Mouse (Mus musculus) midbrain, embryonic 16.5 days (tissue): ENCODE results near the gene Hivep3. TPM values are rescaled to one million over a fixed set of nuclear protein-coding genes. Genes with fewer than 3 reads are reported as not detected.

Source experiments
- ATAC-seq: fragments of 200-750 bp; cut with Nextera tagmentation; 2 replicates; pipeline ENCODE4 v1.8.0; 2017; ENCODE audit warnings: moderate TSS enrichment
- H3K27ac ChIP-seq: fragments of 300-500 bp; sonication (generic); 2 replicates; pipeline ENCODE4 v1.5.1; 2014; ENCODE audit warnings: mild to moderate bottlenecking, low read length, mixed read lengths
- H3K27me3 ChIP-seq: fragments of 300-500 bp; sonication (generic); 2 replicates; pipeline ENCODE4 v1.6.1; 2014; ENCODE audit warnings: low read depth, low read length, mixed read lengths; ENCODE audit not compliant: control insufficient read depth, insufficient read depth
- H3K36me3 ChIP-seq: fragments of 300-500 bp; sonication (generic); 2 replicates; pipeline ENCODE4 v1.6.1; 2014; ENCODE audit warnings: mild to moderate bottlenecking, low read length, moderate library complexity, mixed read lengths; ENCODE audit not compliant: control insufficient read depth, insufficient read depth
- H3K4me1 ChIP-seq: fragments of 300-500 bp; sonication (generic); 2 replicates; pipeline ENCODE4 v1.6.1; 2014; ENCODE audit warnings: mild to moderate bottlenecking, low read length, mixed read lengths; ENCODE audit not compliant: control insufficient read depth, insufficient read depth
- H3K4me2 ChIP-seq: fragments of 300-500 bp; sonication (generic); 2 replicates; pipeline ENCODE4 v1.6.1; 2014; ENCODE audit warnings: mild to moderate bottlenecking, low read length, mixed read lengths
- H3K4me3 ChIP-seq: fragments of 300-500 bp; sonication (generic); 2 replicates; pipeline ENCODE4 v1.5.1; 2014; ENCODE audit warnings: low read depth, mild to moderate bottlenecking, low read length, moderate library complexity, mixed read lengths
- H3K9ac ChIP-seq: fragments of 300-500 bp; sonication (generic); 2 replicates; pipeline ENCODE4 v1.6.1; 2014; ENCODE audit warnings: low read depth, low read length, mixed read lengths
- H3K9me3 ChIP-seq: fragments of 300-500 bp; sonication (generic); replicated peaks from 2 replicates; pipeline ENCODE4 v1.6.1; 2014; ENCODE audit warnings: mild to moderate bottlenecking, low read length, mixed read lengths; ENCODE audit not compliant: control insufficient read depth, poor library complexity, severe bottlenecking
- WGBS: fragments of 180-500 bp; shearing (Covaris S2); extraction: QIAGEN DNeasy Blood & Tissue Kit; methylation state at CpG from one replicate; pipeline ENCODE4 v1.1.7; 2014; 5-methylcytosine and 5-hydroxymethylcytosine counted together
- polyA plus RNA-seq: library from polyadenylated mRNA; unstranded; fragments of >200 nt; fragmentation: Nextera tagmentation; extraction: Ambion mirVana; gene quantifications from 2 replicates; pipeline ENCODE4 v1.2.1, GENCODE M21; 2015

Gene Hivep3
- polyA plus RNA-seq, 1 experiment from 2014 or later, result 20.2 TPM

DNA sequence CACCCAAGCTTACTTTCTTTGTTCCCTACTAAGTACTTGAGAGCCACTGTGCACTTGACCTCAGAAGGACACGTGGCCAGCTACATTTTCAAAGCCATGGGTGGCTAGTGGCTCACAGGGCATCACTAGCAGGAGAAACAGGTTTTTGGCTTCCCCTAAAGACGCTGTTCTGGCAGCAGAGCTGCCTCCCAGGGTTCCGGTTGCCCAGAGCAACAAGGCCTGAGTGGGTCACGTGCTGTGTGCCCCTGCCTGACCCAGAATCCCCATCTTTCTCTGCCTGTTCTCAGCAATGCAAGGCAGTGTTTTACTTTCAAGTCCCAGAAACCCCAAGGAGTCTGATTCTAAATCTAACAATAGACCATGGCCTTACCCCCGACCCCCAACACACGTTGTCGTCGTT, 198.3 kb downstream of the Hivep3 start:
- no peaks in the 10 kb centered on the region for H3K9me3 ChIP-seq
- no peak overlapping the region for H3K4me2 ChIP-seq
- WGBS, result 12% methylated on average over 8 of the region's 8 CpGs
- H3K4me3 ChIP-seq, result no peak overlapping the region
- no peak overlapping the region for H3K9ac ChIP-seq
- ATAC-seq, result peak; percentile 86
- H3K4me1 ChIP-seq, result peaks cover 19% of the 10 kb centered on the region
- no peaks in the 10 kb centered on the region for H3K27me3 ChIP-seq
- peak overlapping the region; percentile 61; the same call in 1 of the 2 replicates for H3K27ac ChIP-seq
- H3K36me3 ChIP-seq, result no peaks in the 10 kb centered on the region

DNA sequence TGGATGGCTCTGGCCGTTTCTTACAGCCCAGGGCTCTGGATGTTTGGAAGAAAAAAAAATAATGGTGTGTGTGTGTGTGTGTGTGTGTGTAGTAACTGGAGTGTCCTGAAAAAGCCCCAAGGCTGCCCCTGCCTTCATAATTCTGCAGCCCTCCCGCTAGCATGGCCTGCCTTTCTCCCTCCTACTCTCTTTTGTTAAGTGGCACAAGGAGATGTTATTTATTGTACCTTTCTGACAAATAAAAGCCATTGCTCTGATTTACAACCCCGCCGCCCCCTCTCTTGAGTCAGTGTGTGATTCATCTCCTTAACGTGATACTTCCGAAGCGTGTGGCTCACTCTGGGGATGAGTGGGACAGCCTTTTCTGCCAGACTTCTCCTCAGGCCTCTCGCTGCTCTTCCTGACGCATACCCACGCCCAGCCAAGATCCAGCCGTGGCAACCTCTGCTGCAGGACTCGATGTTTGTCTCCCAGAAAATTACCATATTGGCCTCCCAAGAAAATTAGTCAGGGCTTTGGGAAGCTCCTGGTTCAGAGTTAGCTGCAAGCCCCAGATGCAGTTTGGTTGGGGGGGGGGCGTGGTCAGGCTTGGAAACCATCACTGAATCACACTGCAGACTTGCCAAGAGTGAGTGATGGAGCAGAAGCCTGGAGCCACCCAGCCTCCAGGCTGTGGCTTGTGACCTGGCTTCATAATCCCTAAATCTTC, 199.1 kb downstream of the Hivep3 start:
- Histone ChIP-seq H3K9ac (peak overlapping the region; percentile 17; the same call in 1 of the 2 replicates), H3K36me3 (no peaks in the 10 kb centered on the region), H3K4me2 (no peak overlapping the region), H3K27ac (peak overlapping the region; percentile 39), H3K4me1 (peaks cover 19% of the 10 kb centered on the region), H3K9me3 (no peaks in the 10 kb centered on the region), H3K4me3 (no peak overlapping the region), H3K27me3 (no peaks in the 10 kb centered on the region)
- WGBS, result 37% methylated on average over 13 of the region's 13 CpGs
- ATAC-seq, result no peak; the same call in 1 of the 2 replicates

DNA sequence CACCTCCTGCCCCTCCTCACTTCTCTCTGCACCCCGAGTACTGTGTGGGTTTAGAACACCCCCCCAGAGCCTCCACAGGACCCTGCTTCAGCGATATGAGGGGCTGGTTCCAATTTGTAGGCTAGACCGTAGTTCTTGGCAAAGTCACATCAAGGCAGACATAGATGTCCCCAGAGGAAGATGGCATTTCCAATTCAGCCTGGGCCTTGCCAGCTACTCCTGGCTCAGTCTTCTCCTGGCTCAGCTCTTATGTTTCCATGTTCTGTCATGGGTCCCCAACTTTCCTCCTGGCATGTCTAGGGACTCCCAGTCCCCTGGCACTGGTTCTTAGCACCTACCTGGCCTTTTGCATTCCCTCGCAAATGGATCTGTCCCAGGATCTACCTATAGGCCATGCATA, 201.3 kb downstream of the Hivep3 start:
- Histone ChIP-seq H3K4me3 (no peak overlapping the region), H3K36me3 (no peaks in the 10 kb centered on the region), H3K9ac (no peak overlapping the region), H3K4me1 (peaks cover 19% of the 10 kb centered on the region), H3K27ac (no peak overlapping the region), H3K4me2 (no peak overlapping the region), H3K9me3 (no peaks in the 10 kb centered on the region), H3K27me3 (no peaks in the 10 kb centered on the region)
- WGBS, result 84% methylated on average over 4 of the region's 4 CpGs
- ATAC-seq, result no peak

DNA sequence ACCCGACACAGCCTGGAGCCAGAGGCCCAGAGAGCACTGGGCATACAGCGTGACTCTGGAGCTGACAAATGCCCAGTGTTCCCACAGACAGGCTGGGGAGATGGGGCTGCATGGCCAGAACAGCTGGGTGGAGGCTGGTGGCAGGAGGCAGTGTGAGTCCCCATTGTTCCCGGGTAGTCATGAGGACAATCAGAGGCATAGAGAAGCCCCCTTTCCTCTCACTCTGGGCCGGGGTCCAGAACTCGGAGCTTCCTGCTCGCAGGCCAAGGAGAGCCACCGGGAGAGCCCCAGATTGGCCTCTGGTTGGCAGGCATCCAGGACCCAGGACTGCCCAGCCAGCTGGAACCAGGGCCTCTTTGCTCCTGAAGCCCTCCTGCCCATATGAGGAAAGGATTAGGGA, 204.3 kb downstream of the Hivep3 start:
- Histone ChIP-seq H3K27me3 (no peaks in the 10 kb centered on the region), H3K9me3 (no peaks in the 10 kb centered on the region)
- ATAC-seq, result peak; percentile 77

DNA sequence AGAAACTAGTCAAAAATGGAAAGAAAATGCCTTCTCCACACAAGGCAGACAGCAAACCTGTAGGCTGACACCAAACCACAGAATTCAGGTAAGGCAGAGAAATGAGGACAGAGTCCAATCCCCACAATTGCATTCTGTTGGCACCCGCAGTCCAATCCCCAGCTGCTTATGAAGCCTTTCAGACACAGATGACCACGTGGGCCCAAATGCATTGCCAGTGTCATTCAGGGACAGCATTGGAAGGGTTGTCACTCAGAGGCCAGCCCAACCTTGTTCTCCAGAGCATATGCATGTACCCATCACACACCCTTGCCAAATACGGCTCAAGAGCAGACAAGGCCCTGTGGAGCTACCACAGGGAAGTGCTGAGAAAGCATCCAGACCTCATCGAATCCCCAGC, 204.9 kb downstream of the Hivep3 start:
- no peaks in the 10 kb centered on the region for H3K36me3 ChIP-seq
- peak overlapping the region; percentile 66; the same call in 1 of the 2 replicates for H3K27ac ChIP-seq
- H3K9ac ChIP-seq, result no peak overlapping the region
- no peak overlapping the region for H3K4me2 ChIP-seq
- no peaks in the 10 kb centered on the region for H3K27me3 ChIP-seq
- no peak for ATAC-seq
- H3K4me3 ChIP-seq, result no peak overlapping the region
- H3K4me1 ChIP-seq, result no peaks in the 10 kb centered on the region
- H3K9me3 ChIP-seq, result no peaks in the 10 kb centered on the region
- WGBS, result 78% methylated on average over 4 of the region's 4 CpGs

More for the DNA sequence above, 204.3 kb downstream of the Hivep3 start:
- 47% methylated on average over 7 of the region's 7 CpGs for WGBS
- no peak overlapping the region; the same call in 1 of the 2 replicates for H3K9ac ChIP-seq
- no peak overlapping the region for H3K4me3 ChIP-seq
- H3K27ac ChIP-seq, result peak overlapping the region; percentile 66; the same call in 1 of the 2 replicates
- peaks cover 3% of the 10 kb centered on the region; the same call in 1 of the 2 replicates for H3K4me1 ChIP-seq
- H3K4me2 ChIP-seq, result no peak overlapping the region
- no peaks in the 10 kb centered on the region for H3K36me3 ChIP-seq

DNA sequence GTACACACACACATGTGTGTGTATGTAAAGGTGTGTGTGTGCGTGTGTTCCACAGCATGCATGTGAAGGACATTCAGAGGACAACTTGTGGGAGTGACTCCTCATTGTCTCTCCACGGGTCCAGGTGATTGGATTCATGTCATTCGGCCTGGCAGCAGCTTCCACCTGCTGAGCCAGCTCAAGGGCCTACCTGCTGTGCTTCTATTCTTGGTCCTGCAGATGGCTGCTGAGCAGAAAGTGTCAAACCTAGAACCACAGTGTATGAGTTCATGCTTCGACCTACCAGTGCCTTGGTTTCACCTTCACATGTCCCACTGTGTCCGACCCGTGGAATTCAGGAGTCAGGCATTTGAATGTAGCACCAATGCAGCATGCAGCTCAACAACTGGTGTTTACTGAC, 206.2 kb downstream of the Hivep3 start:
- H3K9me3 ChIP-seq, result no peaks in the 10 kb centered on the region
- H3K4me2 ChIP-seq, result no peak overlapping the region
- no peaks in the 10 kb centered on the region for H3K36me3 ChIP-seq
- H3K27ac ChIP-seq, result no peak overlapping the region
- H3K4me1 ChIP-seq, result no peaks in the 10 kb centered on the region
- H3K27me3 ChIP-seq, result no peaks in the 10 kb centered on the region
- H3K9ac ChIP-seq, result no peak overlapping the region
- H3K4me3 ChIP-seq, result no peak overlapping the region
- WGBS, result 70% methylated on average over 6 of the region's 6 CpGs
- no peak for ATAC-seq

DNA sequence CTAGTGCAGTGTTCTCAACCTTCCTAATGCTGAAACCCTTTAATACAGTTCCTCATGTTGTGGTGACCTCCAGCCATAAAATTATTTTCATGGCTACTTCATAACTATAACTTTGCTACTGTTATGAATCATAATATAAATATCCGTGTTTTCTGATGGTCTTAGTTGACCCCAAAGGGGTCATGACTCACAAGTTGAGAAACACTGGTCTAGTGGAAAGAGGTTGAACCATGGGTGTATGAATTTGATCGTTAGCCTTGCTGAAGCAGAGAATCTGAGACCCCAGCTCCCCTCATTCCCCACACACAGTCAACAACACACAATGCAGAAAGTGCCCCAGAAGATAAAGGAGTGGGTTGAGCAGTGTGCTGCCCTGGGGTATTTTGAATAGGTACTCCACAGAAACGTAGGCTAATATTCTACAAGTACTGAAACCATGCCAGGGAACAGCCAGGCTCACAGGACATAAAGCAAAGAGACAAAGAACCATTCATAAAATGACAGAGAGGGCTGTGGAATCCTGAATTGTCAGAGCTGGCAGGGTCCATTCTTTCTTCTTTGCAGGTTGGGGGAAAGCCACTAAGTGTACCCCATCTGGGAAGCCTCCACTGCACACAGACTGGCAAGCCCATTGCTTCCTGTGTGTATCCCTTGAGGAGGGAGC, 212.8 kb downstream of the Hivep3 start:
- Histone ChIP-seq H3K9me3 (peaks cover 2% of the 10 kb centered on the region; the same call in 1 of the 2 replicates), H3K27ac (no peak overlapping the region), H3K36me3 (no peaks in the 10 kb centered on the region), H3K4me3 (no peak overlapping the region), H3K27me3 (no peaks in the 10 kb centered on the region), H3K4me2 (no peak overlapping the region), H3K9ac (no peak overlapping the region), H3K4me1 (no peaks in the 10 kb centered on the region; the same call in 1 of the 2 replicates)
- WGBS, result 65% methylated on average over 3 of the region's 3 CpGs
- ATAC-seq, result no peak

DNA sequence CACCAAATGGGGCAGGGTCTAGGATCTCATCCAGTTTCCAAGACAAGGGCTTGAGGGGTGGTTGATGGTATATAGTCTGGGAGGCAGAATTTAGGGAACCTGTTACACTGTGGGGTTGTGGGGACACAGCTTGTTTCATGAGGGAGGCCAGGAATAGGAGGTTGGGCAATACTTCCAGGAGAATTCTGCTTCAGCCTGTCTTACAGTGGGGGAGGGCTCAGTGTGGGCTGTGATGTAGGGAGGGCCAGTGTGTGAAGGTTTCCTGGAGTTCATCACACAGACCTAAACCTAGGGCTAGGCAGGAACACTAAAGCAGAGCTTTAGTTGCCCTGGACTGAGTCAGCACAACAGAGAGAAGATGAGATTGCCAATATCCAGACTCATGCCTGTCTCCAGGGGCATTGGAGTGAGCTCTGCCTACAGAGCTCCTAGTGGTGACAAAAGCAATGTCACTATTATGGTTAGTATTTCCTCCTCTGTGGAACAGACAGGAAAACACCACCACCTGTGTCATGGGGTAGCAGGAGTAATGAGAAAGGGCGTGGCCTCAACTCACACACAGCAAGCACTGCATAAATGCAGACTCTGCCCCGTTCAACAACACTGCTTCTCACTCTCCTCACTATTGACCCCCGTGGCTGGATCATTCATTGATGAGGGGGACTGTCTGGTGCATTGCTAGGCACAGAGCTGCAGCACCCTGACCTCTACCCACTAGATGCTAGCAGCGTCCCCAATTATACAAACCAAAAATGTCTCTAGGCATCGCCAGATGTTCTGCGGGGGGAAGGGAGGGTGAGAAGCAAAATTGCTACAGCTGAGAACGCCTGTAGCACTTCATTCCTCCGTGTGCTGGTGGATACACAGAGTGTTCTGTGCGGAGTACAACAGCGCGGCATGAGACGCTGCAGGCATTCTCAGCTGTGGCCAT, 213.9 kb downstream of the Hivep3 start:
- no peak overlapping the region for H3K4me3 ChIP-seq
- 72% methylated on average over 12 of the region's 12 CpGs for WGBS
- no peak overlapping the region for H3K9ac ChIP-seq
- no peaks in the 10 kb centered on the region for H3K36me3 ChIP-seq
- peaks cover 2% of the 10 kb centered on the region; the same call in 1 of the 2 replicates for H3K9me3 ChIP-seq
- ATAC-seq, result 0 out of 2 replicates have a peak, but pooled peaks have one; percentile 23
- no peak overlapping the region for H3K4me2 ChIP-seq
- no peaks in the 10 kb centered on the region for H3K27me3 ChIP-seq
- no peak overlapping the region for H3K27ac ChIP-seq
- H3K4me1 ChIP-seq, result no peaks in the 10 kb centered on the region; the same call in 1 of the 2 replicates
